Mouse (Mus musculus): ENCODE data around the gene Ramp1. TPM values are rescaled to one million over a fixed set of nuclear protein-coding genes. Genes with fewer than 3 reads are reported as not detected.

The Ramp1 gene
- polyA plus RNA-seq, 1 experiment from 2014 or later: 21.4 TPM

DNA sequence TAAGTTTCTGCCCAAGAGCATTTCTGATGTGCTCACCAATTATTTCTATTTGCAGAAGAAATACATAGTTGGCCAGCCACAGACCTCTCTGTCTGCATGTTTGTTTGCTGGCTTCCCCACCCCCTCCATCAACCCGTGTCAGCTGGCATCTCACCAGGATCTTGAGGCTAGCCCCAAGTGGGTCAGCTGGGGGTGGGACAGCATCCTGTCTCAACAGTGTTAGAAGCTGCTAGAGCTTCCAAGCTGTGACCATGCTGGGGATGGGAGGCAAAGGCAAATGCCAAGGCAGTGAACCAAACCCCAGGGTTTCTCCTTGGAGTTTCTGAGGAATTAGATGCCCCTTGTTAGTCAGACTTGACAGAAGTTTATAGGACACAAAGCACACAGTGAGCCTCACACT, 36.4 kb downstream of the Ramp1 start:
- 29% methylated on average over 1 of the region's 1 CpGs for WGBS
- ATAC-seq (ENCODE audit: insufficient number of reproducible peaks, low FRiP score, low TSS enrichment, low read depth): no peak
- Histone ChIP-seq H3K4me2 (replicated peaks) (no peak overlapping the region), H3K27me3 (no peaks in the 10 kb centered on the region), H3K36me3 (no peaks in the 10 kb centered on the region), H3K9me3 (replicated peaks) (no peaks in the 10 kb centered on the region), H3K9ac (no peak overlapping the region), H3K4me1 (peaks cover 43% of the 10 kb centered on the region), H3K27ac (replicated peaks) (peak overlapping the region; percentile 81), H3K4me3 (replicated peaks) (no peak overlapping the region)

DNA sequence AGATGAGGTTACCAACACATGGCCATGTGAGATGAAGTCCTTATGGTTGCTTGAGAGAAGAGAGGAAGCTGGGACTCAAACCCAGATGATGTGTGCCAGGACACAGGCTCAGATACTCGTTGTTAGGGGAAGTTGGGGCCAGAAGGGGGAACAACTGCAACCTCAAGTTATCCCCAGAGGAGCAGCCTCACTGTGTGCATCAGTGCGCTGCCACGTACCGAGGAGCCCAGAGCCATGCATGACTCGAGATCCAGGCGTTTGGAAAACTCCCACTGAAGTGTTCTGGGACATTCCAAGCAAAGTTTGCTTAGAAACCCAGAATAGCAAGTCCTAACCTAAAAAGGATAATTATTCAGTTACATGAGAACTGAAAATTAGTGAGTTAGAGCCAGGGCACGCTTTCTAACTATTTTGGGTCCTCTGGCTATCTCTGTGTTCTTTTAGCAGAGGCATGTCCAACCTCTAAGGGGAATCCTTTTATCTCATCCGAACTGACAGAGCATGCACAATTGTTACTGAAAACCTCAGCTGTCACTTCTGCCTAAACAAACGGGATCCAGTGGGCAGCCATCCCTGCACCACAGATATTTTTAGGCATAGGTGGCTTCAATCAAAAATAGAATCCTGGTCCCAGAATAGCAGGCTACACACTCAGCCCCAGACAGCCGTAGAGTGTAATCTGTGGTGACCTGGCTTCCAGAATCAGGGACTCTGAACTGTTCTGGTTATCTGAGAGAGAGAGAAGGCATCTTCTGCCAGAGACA, 37.1 kb downstream of the Ramp1 start:
- H3K4me3 ChIP-seq (replicated peaks): no peak overlapping the region
- H3K4me1 ChIP-seq: peaks cover 36% of the 10 kb centered on the region
- WGBS: 19% methylated on average over 10 of the region's 10 CpGs
- H3K27me3 ChIP-seq: no peaks in the 10 kb centered on the region
- no peak overlapping the region for H3K4me2 ChIP-seq (replicated peaks)
- ATAC-seq (ENCODE audit: insufficient number of reproducible peaks, low FRiP score, low TSS enrichment, low read depth): peak; percentile 76
- H3K9me3 ChIP-seq (replicated peaks): no peaks in the 10 kb centered on the region
- H3K36me3 ChIP-seq: no peaks in the 10 kb centered on the region
- H3K9ac ChIP-seq: no peak overlapping the region
- peak overlapping the region; percentile 81 for H3K27ac ChIP-seq (replicated peaks)

DNA sequence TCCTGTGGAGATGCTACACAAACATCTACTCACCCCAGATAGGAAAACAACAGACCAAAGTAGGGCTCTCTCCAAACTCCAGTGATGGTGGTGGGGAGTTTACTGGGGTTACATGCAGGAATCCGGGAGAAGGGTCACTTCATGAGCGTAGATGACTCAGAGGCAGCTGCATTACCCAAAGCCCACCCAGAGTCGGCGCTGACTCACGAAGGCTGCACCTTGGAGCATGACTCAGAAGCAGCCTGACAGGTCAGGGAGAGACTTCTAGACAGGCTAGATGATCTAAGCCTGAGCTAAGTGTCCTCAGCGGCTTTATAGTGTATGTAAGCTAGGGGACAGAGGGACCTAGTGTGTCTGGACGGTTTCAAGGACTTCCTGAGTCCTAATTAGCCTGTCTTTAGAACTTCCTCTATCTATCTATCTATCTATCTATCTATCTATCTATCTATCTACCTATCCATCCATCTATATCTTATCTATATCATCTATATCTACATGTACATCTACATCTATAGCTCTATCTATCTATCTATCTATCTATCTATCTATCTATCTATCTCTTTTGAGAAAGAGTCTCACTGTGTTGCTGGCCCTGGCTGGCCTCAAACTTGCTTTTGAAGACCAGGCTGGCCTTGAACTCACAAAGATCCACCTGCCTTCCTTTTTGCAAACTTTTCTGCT, 40.2 kb downstream of the Ramp1 start:
- Histone ChIP-seq H3K27me3 (no peaks in the 10 kb centered on the region), H3K4me3 (replicated peaks) (no peak overlapping the region), H3K4me1 (peaks cover 24% of the 10 kb centered on the region), H3K36me3 (no peaks in the 10 kb centered on the region), H3K9me3 (replicated peaks) (no peaks in the 10 kb centered on the region), H3K4me2 (replicated peaks) (no peak overlapping the region), H3K27ac (replicated peaks) (no peak overlapping the region), H3K9ac (no peak overlapping the region)
- 82% methylated on average over 7 of the region's 7 CpGs for WGBS
- no peak for ATAC-seq (ENCODE audit: insufficient number of reproducible peaks, low FRiP score, low TSS enrichment, low read depth)

DNA sequence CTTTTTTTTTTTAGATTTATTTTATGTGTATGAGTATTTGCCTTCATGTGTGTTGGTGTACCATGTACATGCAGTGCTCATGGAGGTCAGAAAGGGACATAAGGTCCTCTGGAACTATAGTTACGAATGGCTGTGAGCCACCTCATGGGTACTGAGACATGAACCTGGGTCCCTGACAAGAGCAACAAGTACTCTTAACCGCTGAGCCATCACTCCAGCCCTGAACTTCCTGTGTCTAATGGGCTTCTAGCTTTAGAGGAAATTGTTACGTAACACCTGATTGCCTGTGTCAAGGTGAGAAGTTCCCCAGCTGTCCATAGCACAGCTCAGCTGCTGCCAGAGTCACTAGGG, 40.7 kb downstream of the Ramp1 start:
- no peaks in the 10 kb centered on the region for H3K36me3 ChIP-seq
- no peak overlapping the region for H3K4me2 ChIP-seq (replicated peaks)
- peaks cover 19% of the 10 kb centered on the region for H3K4me1 ChIP-seq
- ATAC-seq (ENCODE audit: insufficient number of reproducible peaks, low FRiP score, low TSS enrichment, low read depth): no peak
- H3K27ac ChIP-seq (replicated peaks): no peak overlapping the region
- H3K27me3 ChIP-seq: no peaks in the 10 kb centered on the region
- H3K9me3 ChIP-seq (replicated peaks): no peaks in the 10 kb centered on the region
- 76% methylated on average over 3 of the region's 3 CpGs for WGBS
- H3K9ac ChIP-seq: no peak overlapping the region
- H3K4me3 ChIP-seq (replicated peaks): no peak overlapping the region

DNA sequence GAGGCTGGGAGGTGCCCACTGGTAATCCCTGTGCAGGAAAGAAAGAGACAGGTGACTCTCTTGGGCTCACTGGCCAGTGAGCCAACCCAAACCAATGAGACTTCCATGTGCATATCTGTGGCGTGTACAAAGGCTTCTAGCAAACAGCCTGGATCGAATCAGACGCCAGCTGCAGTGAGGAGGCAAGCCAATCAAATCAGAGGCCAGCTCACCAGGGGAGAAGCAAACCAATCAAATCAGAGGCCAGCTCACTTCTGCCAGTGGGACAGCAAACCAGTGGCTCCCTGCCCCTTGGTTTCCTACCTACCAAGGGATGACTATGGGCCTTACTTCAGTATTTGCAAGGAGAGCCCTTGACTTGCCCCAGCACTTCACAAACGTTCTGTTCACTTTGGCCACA, 46.9 kb downstream of the Ramp1 start:
- no peaks in the 10 kb centered on the region for H3K27me3 ChIP-seq
- no peak overlapping the region for H3K4me2 ChIP-seq (replicated peaks)
- H3K4me1 ChIP-seq: peaks cover 12% of the 10 kb centered on the region
- H3K4me3 ChIP-seq (replicated peaks): no peak overlapping the region
- H3K27ac ChIP-seq (replicated peaks): peak overlapping the region; percentile 75
- ATAC-seq (ENCODE audit: insufficient number of reproducible peaks, low FRiP score, low TSS enrichment, low read depth): no peak
- 76% methylated on average over 4 of the region's 4 CpGs for WGBS
- H3K9ac ChIP-seq: no peak overlapping the region
- no peaks in the 10 kb centered on the region for H3K9me3 ChIP-seq (replicated peaks)
- no peaks in the 10 kb centered on the region for H3K36me3 ChIP-seq

DNA sequence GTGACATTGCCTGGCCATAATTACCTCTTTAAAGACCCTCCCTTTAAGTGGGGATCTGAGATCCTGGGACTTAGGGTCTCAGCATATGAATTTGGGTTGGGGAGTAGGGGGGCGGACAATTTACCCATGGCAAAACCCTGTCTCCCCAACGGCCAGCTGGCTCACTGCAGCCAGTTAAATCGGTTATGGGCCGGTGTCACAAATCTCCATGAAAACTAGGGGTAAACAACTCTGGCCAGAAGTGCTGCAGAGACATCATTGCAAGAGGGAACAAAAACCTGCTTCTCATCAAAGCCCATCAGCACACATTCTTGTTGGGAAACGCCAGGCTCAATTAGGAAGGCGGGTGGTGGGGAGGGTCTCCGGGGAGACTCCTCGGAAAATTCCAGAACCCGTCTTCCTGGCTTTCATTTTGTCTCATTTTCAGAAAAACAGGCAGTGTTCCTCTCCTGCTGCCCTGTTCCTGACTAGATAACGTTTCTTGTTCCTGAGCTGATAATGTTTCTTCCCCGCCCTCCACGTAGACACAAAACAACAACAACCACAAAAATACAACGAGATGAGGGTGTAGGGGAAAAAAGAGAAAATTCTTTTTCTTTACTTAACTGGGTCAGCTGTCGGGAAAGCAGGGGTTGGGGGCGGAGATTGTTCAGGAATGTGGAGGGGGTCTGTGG, 47.9 kb downstream of the Ramp1 start:
- peak overlapping the region; percentile 75 for H3K27ac ChIP-seq (replicated peaks)
- no peak overlapping the region for H3K9ac ChIP-seq
- 28% methylated on average over 15 of the region's 15 CpGs for WGBS
- H3K4me2 ChIP-seq (replicated peaks): no peak overlapping the region
- H3K36me3 ChIP-seq: no peaks in the 10 kb centered on the region
- peaks cover 12% of the 10 kb centered on the region for H3K4me1 ChIP-seq
- ATAC-seq (ENCODE audit: insufficient number of reproducible peaks, low FRiP score, low TSS enrichment, low read depth): 0 out of 2 replicates have a peak, but pooled peaks have one; percentile 55
- H3K4me3 ChIP-seq (replicated peaks): no peak overlapping the region
- no peaks in the 10 kb centered on the region for H3K27me3 ChIP-seq
- H3K9me3 ChIP-seq (replicated peaks): no peaks in the 10 kb centered on the region

DNA sequence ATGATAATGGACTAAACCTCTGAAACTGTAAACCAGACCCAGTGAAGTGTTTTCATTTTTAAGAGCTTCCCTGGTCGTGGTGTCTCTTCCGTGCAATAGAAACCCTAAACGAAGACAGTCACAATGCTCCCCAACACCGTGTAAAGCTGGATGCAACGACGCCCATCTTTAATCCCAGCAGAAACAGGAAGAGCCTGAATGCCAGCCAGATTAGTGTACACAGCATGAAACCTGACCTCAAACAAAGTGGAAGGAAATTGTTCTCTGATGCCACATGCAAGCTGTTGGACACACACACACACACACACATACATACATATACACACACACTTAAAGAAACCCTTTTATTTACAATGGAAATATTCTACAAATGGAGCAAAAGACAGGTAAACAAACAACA, 51.5 kb downstream of the Ramp1 start:
- H3K36me3 ChIP-seq: no peaks in the 10 kb centered on the region
- no peak overlapping the region for H3K27ac ChIP-seq (replicated peaks)
- 35% methylated on average over 6 of the region's 6 CpGs for WGBS
- no peaks in the 10 kb centered on the region for H3K27me3 ChIP-seq
- H3K4me2 ChIP-seq (replicated peaks): no peak overlapping the region
- H3K9me3 ChIP-seq (replicated peaks): no peaks in the 10 kb centered on the region
- H3K9ac ChIP-seq: no peak overlapping the region
- ATAC-seq (ENCODE audit: insufficient number of reproducible peaks, low FRiP score, low TSS enrichment, low read depth): no peak
- H3K4me3 ChIP-seq (replicated peaks): no peak overlapping the region
- H3K4me1 ChIP-seq: peaks cover 12% of the 10 kb centered on the region

DNA sequence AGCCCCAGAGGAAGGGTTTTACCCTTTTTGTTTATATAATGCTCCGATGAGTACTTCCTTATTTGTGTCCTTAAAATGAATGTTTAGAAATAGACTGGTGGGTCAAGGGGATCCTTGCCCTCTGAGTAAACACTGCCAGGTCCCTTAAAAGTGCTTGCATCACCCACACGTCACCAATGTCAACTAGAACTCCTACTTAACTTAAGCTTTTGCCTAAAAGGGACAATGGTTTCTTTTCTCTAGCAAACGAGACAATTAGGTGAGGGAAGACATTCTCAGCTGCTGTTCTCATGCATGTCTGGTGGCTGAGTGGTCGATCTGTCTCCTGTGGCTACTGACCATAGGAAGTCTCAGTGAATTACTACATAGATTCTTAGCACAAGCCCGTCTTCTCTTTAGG, 52.3 kb downstream of the Ramp1 start:
- Histone ChIP-seq H3K9me3 (replicated peaks) (no peaks in the 10 kb centered on the region), H3K4me3 (replicated peaks) (no peak overlapping the region), H3K9ac (no peak overlapping the region), H3K36me3 (no peaks in the 10 kb centered on the region), H3K4me1 (peaks cover 12% of the 10 kb centered on the region), H3K27ac (replicated peaks) (no peak overlapping the region), H3K4me2 (replicated peaks) (no peak overlapping the region), H3K27me3 (no peaks in the 10 kb centered on the region)
- ATAC-seq (ENCODE audit: insufficient number of reproducible peaks, low FRiP score, low TSS enrichment, low read depth): no peak
- WGBS: 54% methylated on average over 5 of the region's 5 CpGs

DNA sequence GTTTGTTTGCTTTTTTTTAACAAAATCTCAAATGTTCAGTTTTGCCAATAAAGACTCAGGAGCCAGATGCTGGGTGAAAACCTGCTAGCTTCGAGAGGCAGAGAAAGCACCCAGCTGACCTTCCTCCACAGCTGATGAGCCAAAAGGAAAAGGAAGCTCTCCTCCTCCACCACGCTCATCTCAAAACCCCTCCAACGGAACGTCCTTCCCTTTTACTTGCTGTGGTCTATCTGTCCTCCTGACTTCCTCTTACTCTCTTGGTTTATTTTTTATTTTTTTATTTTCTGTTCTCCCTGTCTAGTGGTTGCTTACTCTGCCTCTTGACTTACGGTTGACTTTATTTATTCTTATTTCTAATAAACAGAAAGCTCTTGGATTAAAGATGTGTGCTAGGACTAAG, 55.8 kb downstream of the Ramp1 start:
- H3K9me3 ChIP-seq (replicated peaks): no peaks in the 10 kb centered on the region
- no peak for ATAC-seq (ENCODE audit: insufficient number of reproducible peaks, low FRiP score, low TSS enrichment, low read depth)
- no peak overlapping the region for H3K4me3 ChIP-seq (replicated peaks)

DNA sequence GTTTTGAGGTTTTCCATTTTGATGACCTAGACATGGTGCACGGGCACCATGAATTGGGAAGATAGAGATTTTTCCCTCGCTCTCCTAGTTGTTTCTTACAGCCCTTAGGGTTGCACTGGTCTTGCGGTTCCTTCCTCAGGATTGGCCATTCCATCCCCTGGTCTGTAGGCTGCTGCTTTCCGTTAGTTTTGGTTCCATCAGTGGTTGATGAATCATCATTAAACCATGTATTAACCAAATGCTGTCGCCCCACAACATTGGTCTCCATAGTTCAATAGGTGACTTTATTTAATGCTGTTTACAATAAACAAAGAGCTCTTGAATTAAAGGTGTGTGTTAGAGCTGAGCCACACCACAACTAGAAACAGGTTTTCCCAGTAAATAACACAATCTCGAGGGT, 58.1 kb downstream of the Ramp1 start:
- 76% methylated on average over 6 of the region's 6 CpGs for WGBS
- Histone ChIP-seq H3K4me3 (replicated peaks) (no peak overlapping the region), H3K27ac (replicated peaks) (no peak overlapping the region), H3K9me3 (replicated peaks) (no peaks in the 10 kb centered on the region), H3K36me3 (no peaks in the 10 kb centered on the region), H3K4me2 (replicated peaks) (no peak overlapping the region), H3K27me3 (no peaks in the 10 kb centered on the region), H3K9ac (no peak overlapping the region), H3K4me1 (no peaks in the 10 kb centered on the region)
- ATAC-seq (ENCODE audit: insufficient number of reproducible peaks, low FRiP score, low TSS enrichment, low read depth): no peak

More for the DNA sequence above, 55.8 kb downstream of the Ramp1 start:
- H3K27me3 ChIP-seq: no peaks in the 10 kb centered on the region
- no peak overlapping the region for H3K27ac ChIP-seq (replicated peaks)
- no peaks in the 10 kb centered on the region for H3K4me1 ChIP-seq
- no peaks in the 10 kb centered on the region for H3K36me3 ChIP-seq
- no peak overlapping the region for H3K4me2 ChIP-seq (replicated peaks)
- 62% methylated on average over 5 of the region's 5 CpGs for WGBS
- no peak overlapping the region for H3K9ac ChIP-seq

DNA sequence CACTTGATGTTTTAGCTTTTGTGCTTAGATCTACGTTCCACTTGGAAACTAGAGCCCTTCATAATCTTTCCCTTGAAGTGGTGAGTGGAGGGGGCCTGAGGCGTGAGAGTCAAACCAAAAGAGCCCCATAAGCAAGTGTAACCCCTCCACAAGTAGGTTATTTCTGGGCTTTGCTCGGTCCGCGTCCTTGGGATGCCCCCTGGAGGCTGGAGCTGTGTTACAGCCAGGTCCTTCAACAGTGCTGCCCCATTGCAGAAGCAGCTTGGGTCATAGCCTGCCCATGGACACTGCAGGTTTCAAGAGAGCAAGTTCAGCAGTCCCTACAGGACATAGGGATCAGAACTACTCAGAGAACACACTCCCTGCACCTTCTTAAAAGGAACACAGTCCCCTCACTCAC, 59.5 kb downstream of the Ramp1 start:
- Histone ChIP-seq H3K36me3 (no peaks in the 10 kb centered on the region), H3K27me3 (no peaks in the 10 kb centered on the region), H3K4me1 (no peaks in the 10 kb centered on the region), H3K4me2 (replicated peaks) (no peak overlapping the region), H3K27ac (replicated peaks) (no peak overlapping the region), H3K9ac (no peak overlapping the region), H3K9me3 (replicated peaks) (no peaks in the 10 kb centered on the region), H3K4me3 (replicated peaks) (no peak overlapping the region)
- 14% methylated on average over 5 of the region's 5 CpGs for WGBS
- ATAC-seq (ENCODE audit: insufficient number of reproducible peaks, low FRiP score, low TSS enrichment, low read depth): no peak
